Mouse (Mus musculus): ENCODE measurements around the gene Nfib.

DNA sequence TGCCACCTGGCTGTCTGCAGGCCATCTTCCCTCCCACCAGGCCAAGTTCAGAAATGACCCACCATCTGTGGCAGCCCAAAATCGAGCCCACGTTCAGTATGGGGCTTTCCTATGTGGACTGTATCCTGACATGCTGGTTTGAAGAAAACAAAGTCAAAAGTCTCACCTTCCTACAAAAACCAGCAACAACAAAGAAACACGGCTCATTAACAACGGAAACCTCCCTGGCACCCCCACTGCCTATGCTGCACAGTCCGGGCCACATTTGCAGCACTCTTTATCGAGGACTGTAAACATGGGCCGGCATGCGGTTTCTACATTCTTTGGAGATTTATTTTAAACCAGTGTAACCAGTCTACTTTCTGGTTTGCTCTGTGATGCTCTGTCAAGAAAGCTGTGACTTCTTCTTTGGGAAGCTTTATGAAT lies 208.4 kb downstream of the Nfib start:
- TF ChIP-seq POLR2A (IDR thresholded peaks at IDR 0.05; ENCODE audit: control insufficient read depth, extremely low read depth, insufficient read depth, low read length, poor library complexity) = no peak
- TF ChIP-seq CTCF (IDR thresholded peaks at IDR 0.05; ENCODE audit: borderline replicate concordance, control insufficient read depth, extremely low read depth, insufficient read depth, low read length, poor library complexity) = no peak

Data from thymus, adult 2 months (tissue).